Mouse (Mus musculus) heart, adult 2 months (tissue): ENCODE measurements around the gene Nme3. TPM values are rescaled to one million over a fixed set of nuclear protein-coding genes. Genes with fewer than 3 reads are reported as not detected.

Experiments used
- DNase-seq, 2 experiments: peaks; one replicate each; pipeline ENCODE4 v3.0.0; 2021
- H3K27ac ChIP-seq: fragments of 200-600 bp; 2 replicates; pipeline ENCODE4 v1.8.1; 2022
- H3K27me3 ChIP-seq: fragments of 200-500 bp; 2 replicates; pipeline ENCODE4 v1.6.1; 2012; ENCODE audit warnings: mild to moderate bottlenecking, low read length, inconsistent platforms, mixed read lengths; ENCODE audit not compliant: control insufficient read depth, insufficient read depth
- H3K36me3 ChIP-seq: fragments of 200-500 bp; 2 replicates; pipeline ENCODE4 v1.6.1; 2012; ENCODE audit warnings: low read length, inconsistent platforms; ENCODE audit not compliant: control insufficient read depth, insufficient read depth
- H3K4me1 ChIP-seq: fragments of 200-500 bp; 2 replicates; pipeline ENCODE4 v1.6.1; 2011; ENCODE audit warnings: low read length; ENCODE audit not compliant: control insufficient read depth, insufficient read depth
- H3K4me3 ChIP-seq: fragments of 200-600 bp; 2 replicates; pipeline ENCODE4 v1.8.1; 2022
- H3K79me2 ChIP-seq: fragments of 200-500 bp; replicated peaks from 2 replicates; pipeline ENCODE4 v1.6.1; 2012; ENCODE audit warnings: mild to moderate bottlenecking, inconsistent platforms, low read length, moderate library complexity, mixed read lengths; ENCODE audit not compliant: control insufficient read depth, insufficient read depth
- H3K9ac ChIP-seq: fragments of 200-500 bp; 2 replicates; pipeline ENCODE4 v1.6.1; 2012; ENCODE audit warnings: low read depth, mild to moderate bottlenecking, control low read depth, inconsistent platforms, low read length, mixed read lengths
- CTCF ChIP-seq: fragments of 200-600 bp; IDR thresholded peaks from 2 replicates; pipeline ENCODE4 v1.8.1; 2022; ENCODE audit warnings: antibody characterized with exemption, mild to moderate bottlenecking, moderate library complexity
- EP300 ChIP-seq: fragments of 200-500 bp; IDR thresholded peaks from 2 replicates; pipeline ENCODE4 v1.6.1; 2011; ENCODE audit warnings: low read depth, low read length, control low read depth; ENCODE audit not compliant: insufficient read depth
- POLR2A ChIP-seq: fragments of 200-500 bp; IDR thresholded peaks from 2 replicates; pipeline ENCODE4 v1.6.1; 2011; ENCODE audit warnings: mild to moderate bottlenecking, low read depth, low read length, control low read depth; ENCODE audit not compliant: insufficient read depth
- WGBS: fragments of 180-500 bp; shearing (Covaris S2); methylation state at CpG from one replicate; pipeline ENCODE4 v1.1.7; 2018; 5-methylcytosine and 5-hydroxymethylcytosine counted together
- intact Hi-C: fragments of 180-260 bp; cut with DNase I; formaldehyde crosslinking; loops from one replicate; pipeline ENCODE4 v1.15.1; 2025
- long read RNA-seq: library from polyadenylated mRNA; stranded (forward); transcript quantifications from one replicate; pipeline ENCODE4 v2.0.0, GENCODE M21; 2021
- polyA plus RNA-seq: library from polyadenylated mRNA; depleted of rRNA; stranded (reverse); fragments of >200 nt; gene quantifications from 2 replicates; pipeline ENCODE4 v1.2.3, GENCODE M21; 2012; rRNA removed
- total RNA-seq, 2 experiments: library from RNA; stranded (reverse); gene quantifications; 2 replicates each; pipeline ENCODE4 v1.2.3; 2021

The Nme3 gene
- total RNA-seq = 10 to 100 TPM; 30.7 to 37.7 TPM
- polyA plus RNA-seq = 46.4 and 55.2 TPM in 2 replicates
- long read RNA-seq, transcript Nme3-201 (5 exons, 715 nt) = major isoform, 7 of 12 reads
- long read RNA-seq, partial matches to known transcripts = 0 of 12 reads
- long read RNA-seq, other reads (novel, unspliced or antisense) = 3 of 12 reads

- Histone ChIP-seq H3K79me2 (no peaks in the 10 kb centered on the region), H3K27ac (peak within 1 kb of the TSS; percentile 92), H3K27me3 (no peaks in the 10 kb centered on the region), H3K4me3 (peak within 1 kb of the TSS; percentile 93), H3K4me1 (peaks cover 3% of the 10 kb centered on the region), H3K36me3 (no peaks in the 10 kb centered on the region), H3K9ac (peak within 1 kb of the TSS; percentile 94)
- 1% methylated on average over 50 of the region's 50 CpGs for WGBS
- DNase-seq = peak; percentile 80 to 82
- TF ChIP-seq POLR2A (peak; percentile 47; the same call in 1 of the 2 replicates), EP300 (no peak), CTCF (peak; percentile 17; the same call in 1 of the 2 replicates)
- intact Hi-C loops = no loop called here
Measured at GRCm38 (mm10) chr17:24896241-24896992, at the start of gene Nme3. Gene Nme3 (plus strand): TSS chr17:24896500.

GRCm38 (mm10) chr17:24847386-24847785 is 48.9 kb upstream of the Nme3 start:
- WGBS = 84% methylated on average over 1 of the region's 1 CpGs
- TF ChIP-seq CTCF = no peak
- no peak for TF ChIP-seq EP300
- no peak for TF ChIP-seq POLR2A
- no peak overlapping the region for H3K27ac ChIP-seq
- H3K9ac ChIP-seq = no peak overlapping the region
- no peaks in the 10 kb centered on the region for H3K27me3 ChIP-seq
- no peak for DNase-seq
- H3K36me3 ChIP-seq = no peaks in the 10 kb centered on the region
- H3K79me2 ChIP-seq = no peaks in the 10 kb centered on the region
- intact Hi-C loops = no loop called here
- H3K4me1 ChIP-seq = peaks cover 2% of the 10 kb centered on the region
- H3K4me3 ChIP-seq = no peak overlapping the region

- H3K9ac ChIP-seq = peak overlapping the region; percentile 54
- DNase-seq = no peak
Measured at GRCm38 (mm10) chr17:24848600-24849031, 47.7 kb upstream of the Nme3 start.

GRCm38 (mm10) chr17:24849733-24850064 is 46.6 kb upstream of the Nme3 start:
- Histone ChIP-seq H3K79me2 (no peaks in the 10 kb centered on the region), H3K36me3 (no peaks in the 10 kb centered on the region), H3K4me3 (peak overlapping the region; percentile 62), H3K9ac (peak overlapping the region; percentile 74), H3K27me3 (no peaks in the 10 kb centered on the region), H3K27ac (peak overlapping the region; percentile 87), H3K4me1 (peaks cover 2% of the 10 kb centered on the region)
- no peak for DNase-seq
- peak; percentile 60 for TF ChIP-seq CTCF
- TF ChIP-seq EP300 = peak; percentile 38; the same call in 1 of the 2 replicates
- no peak; the same call in 1 of the 2 replicates for TF ChIP-seq POLR2A
- WGBS = under 1% methylated on average over 21 of the region's 21 CpGs
- intact Hi-C loops = loop anchor here (2.0 kb wide), 1 partner anchor 35 kb away; no protein-coding TSS in a partner anchor

More at GRCm38 (mm10) chr17:24848600-24849031, 47.7 kb upstream of the Nme3 start:
- Histone ChIP-seq H3K79me2 (no peaks in the 10 kb centered on the region), H3K27me3 (no peaks in the 10 kb centered on the region), H3K27ac (peak overlapping the region; percentile 87), H3K36me3 (no peaks in the 10 kb centered on the region), H3K4me1 (peaks cover 2% of the 10 kb centered on the region), H3K4me3 (peak overlapping the region; percentile 62)
- intact Hi-C loops = no loop called here
- TF ChIP-seq CTCF = no peak

- H3K27ac ChIP-seq = peak within 1 kb of the TSS; percentile 87
- intact Hi-C loops = loop anchor here (2.0 kb wide), 1 partner anchor 35 kb away; no protein-coding TSS in a partner anchor
- peaks cover 2% of the 10 kb centered on the region for H3K4me1 ChIP-seq
- no peaks in the 10 kb centered on the region for H3K27me3 ChIP-seq
- no peaks in the 10 kb centered on the region for H3K79me2 ChIP-seq
- H3K9ac ChIP-seq = peak within 1 kb of the TSS; percentile 74
- peak within 1 kb of the TSS; percentile 62 for H3K4me3 ChIP-seq
- H3K36me3 ChIP-seq = no peaks in the 10 kb centered on the region
- TF ChIP-seq EP300 (peak; percentile 16; the same call in 1 of the 2 replicates), CTCF (peak; percentile 37; the same call in 1 of the 2 replicates), POLR2A (peak; percentile 73)
- under 1% methylated on average over 58 of the region's 58 CpGs for WGBS
- DNase-seq = peak; percentile 95 to 97
Measured at GRCm38 (mm10) chr17:24850065-24850772, 46.1 kb upstream of the Nme3 start, which contains the start of gene Fahd1. Gene Fahd1 (minus strand): TSS chr17:24850364.
